Mouse (Mus musculus): Measurements from ENCODE around the gene Ssr2. TPM values are rescaled to one million over a fixed set of nuclear protein-coding genes. Genes with fewer than 3 reads are reported as not detected.
A peak's percentile ranks its signal among the peaks of the same experiment; 100 is the strongest.

Ssr2 gene
- polyA plus RNA-seq, 1 experiment from 2014 or later: 271 TPM

GRCm38 (mm10) chr3:88637134-88637533 is 61.5 kb downstream of the Ssr2 start:
- no peak overlapping the region for H3K9ac ChIP-seq (ENCODE audit: low read length)
- DNase-seq (ENCODE audit: low spot score) (no peak), ATAC-seq (ENCODE audit: low FRiP score, low TSS enrichment) (no peak)
- H3K4me2 ChIP-seq (replicated peaks; ENCODE audit: low read depth): no peak overlapping the region
- no peaks in the 10 kb centered on the region for H3K4me1 ChIP-seq (replicated peaks; ENCODE audit: control insufficient read depth, insufficient read depth)
- TF ChIP-seq CTCF (IDR thresholded peaks at IDR 0.05; ENCODE audit: low read depth): 0 out of 2 replicates have a peak, but pooled peaks have one; percentile 2
- no peak for TF ChIP-seq EP300 (optimal IDR thresholded peaks at IDR 0.05)
- peaks cover 55% of the 10 kb centered on the region for H3K36me3 ChIP-seq (ENCODE audit: control insufficient read depth, insufficient read depth, low read length)
- no peak overlapping the region for H3K4me3 ChIP-seq (ENCODE audit: low read depth, low read length)
- H3K27ac ChIP-seq (replicated peaks): no peak overlapping the region
- H3K9me3 ChIP-seq (ENCODE audit: control insufficient read depth, low read length): no peaks in the 10 kb centered on the region
- no peaks in the 10 kb centered on the region for H3K27me3 ChIP-seq (ENCODE audit: control insufficient read depth, insufficient read depth, low read length)
- 93% methylated on average over 5 of the region's 5 CpGs for WGBS

MicroRNA genes within 50 kb of the gene (microRNA counts, 519-probe panel; counts per million panel counts)
- microRNA mmu-miR-1905: not detected

Small RNAs within 50 kb of the gene (microRNA-seq; reads per million reads assigned to microRNA genes)
- not detected for gene Mir1905

Other genes starting within 250 kb of the Ssr2 start
- 51.9 and 54.1 TPM in 2 replicates for gene Tmem79, start 239.7 kb upstream of the Ssr2 start, polyA plus RNA-seq (2015; fragmentation: Nextera tagmentation; extraction: Ambion mirVana)
- gene Smg5, start 239.6 kb upstream of the Ssr2 start, polyA plus RNA-seq (2015; fragmentation: Nextera tagmentation; extraction: Ambion mirVana): 15.9 and 19.0 TPM in 2 replicates
- gene Paqr6, start 211.3 kb upstream of the Ssr2 start, polyA plus RNA-seq (2015; fragmentation: Nextera tagmentation; extraction: Ambion mirVana): 12.3 and 16.2 TPM in 2 replicates
- 199 and 225 TPM in 2 replicates for gene Bglap3, start 203.1 kb upstream of the Ssr2 start, polyA plus RNA-seq (2015; fragmentation: Nextera tagmentation; extraction: Ambion mirVana)
- gene Bglap2, start 197.2 kb upstream of the Ssr2 start, polyA plus RNA-seq (2015; fragmentation: Nextera tagmentation; extraction: Ambion mirVana): 20.1 and 24.9 TPM in 2 replicates
- 0.64 TPM in 1 of 2 replicates, not detected in the other for gene Bglap, start 191.4 kb upstream of the Ssr2 start, polyA plus RNA-seq (2015; fragmentation: Nextera tagmentation; extraction: Ambion mirVana)
- gene Pmf1, start 165.5 kb upstream of the Ssr2 start, polyA plus RNA-seq (2015; fragmentation: Nextera tagmentation; extraction: Ambion mirVana): 55.6 and 58.1 TPM in 2 replicates
- 9.7 and 9.8 TPM in 2 replicates for gene Slc25a44, start 150.7 kb upstream of the Ssr2 start, polyA plus RNA-seq (2015; fragmentation: Nextera tagmentation; extraction: Ambion mirVana)
- gene Sema4a, start 114.7 kb upstream of the Ssr2 start, polyA plus RNA-seq (2015; fragmentation: Nextera tagmentation; extraction: Ambion mirVana): 27.9 and 32.7 TPM in 2 replicates
- 250 and 267 TPM in 2 replicates for gene Lmna, start 65.9 kb upstream of the Ssr2 start, polyA plus RNA-seq (2015; fragmentation: Nextera tagmentation; extraction: Ambion mirVana)
- gene Mex3a, start 43.5 kb upstream of the Ssr2 start, polyA plus RNA-seq (2015; fragmentation: Nextera tagmentation; extraction: Ambion mirVana): 3.3 and 3.4 TPM in 2 replicates
- gene Rab25, start 27.6 kb upstream of the Ssr2 start, polyA plus RNA-seq (2015; fragmentation: Nextera tagmentation; extraction: Ambion mirVana): 252 and 271 TPM in 2 replicates
- gene Lamtor2, start 22.8 kb upstream of the Ssr2 start, polyA plus RNA-seq (2015; fragmentation: Nextera tagmentation; extraction: Ambion mirVana): 154 and 157 TPM in 2 replicates
- 19.5 and 21.8 TPM in 2 replicates for gene Ubqln4, start 22.1 kb upstream of the Ssr2 start, polyA plus RNA-seq (2015; fragmentation: Nextera tagmentation; extraction: Ambion mirVana)
- 29.0 and 33.0 TPM in 2 replicates for gene Arhgef2, start 30.1 kb downstream of the Ssr2 start, polyA plus RNA-seq (2015; fragmentation: Nextera tagmentation; extraction: Ambion mirVana)
- 0.07 TPM in 1 of 2 replicates, not detected in the other for gene Rxfp4, start 77.3 kb downstream of the Ssr2 start, polyA plus RNA-seq (2015; fragmentation: Nextera tagmentation; extraction: Ambion mirVana)
- 38.1 and 45.9 TPM in 2 replicates for gene Khdc4, start 109.9 kb downstream of the Ssr2 start, polyA plus RNA-seq (2015; fragmentation: Nextera tagmentation; extraction: Ambion mirVana)
- gene Rit1, start 141.0 kb downstream of the Ssr2 start, polyA plus RNA-seq (2015; fragmentation: Nextera tagmentation; extraction: Ambion mirVana): 85.5 and 86.9 TPM in 2 replicates
- 9.6 and 10.1 TPM in 2 replicates for gene Syt11, start 199.3 kb downstream of the Ssr2 start, polyA plus RNA-seq (2015; fragmentation: Nextera tagmentation; extraction: Ambion mirVana)

Measured in stomach, postnatal 0 days (tissue).